Mouse (Mus musculus) heart, adult 2 months (tissue): ENCODE data around the gene Bptf.

Experiments
- CTCF ChIP-seq: fragments of 200-600 bp; IDR thresholded peaks from 2 replicates; pipeline ENCODE4 v1.8.1; 2022; ENCODE audit warnings: antibody characterized with exemption, mild to moderate bottlenecking, moderate library complexity
- POLR2A ChIP-seq: fragments of 200-500 bp; IDR thresholded peaks from 2 replicates; pipeline ENCODE4 v1.6.1; 2011; ENCODE audit warnings: mild to moderate bottlenecking, low read depth, low read length, control low read depth; ENCODE audit not compliant: insufficient read depth

DNA sequence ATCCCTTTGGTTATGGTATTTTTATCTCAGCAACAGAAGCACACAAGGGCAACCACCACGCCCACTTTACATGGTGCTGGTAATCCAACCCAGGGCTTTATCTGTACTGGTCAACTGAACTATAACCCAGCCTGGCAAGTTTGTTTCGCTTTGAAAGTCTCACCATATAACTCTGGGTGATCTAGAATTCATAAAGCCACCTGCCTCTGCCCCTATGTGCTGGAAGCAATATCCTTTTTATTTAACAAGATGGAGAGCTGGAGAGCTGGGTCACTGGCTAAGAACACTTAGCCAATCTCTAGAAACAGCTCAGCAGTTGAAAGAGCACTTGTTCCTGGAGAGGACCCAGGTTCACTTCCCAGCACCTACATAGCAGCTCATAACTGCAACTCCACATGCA, 144.5 kb downstream of the Bptf start:
- TF ChIP-seq CTCF (no peak), POLR2A (no peak)
